Mouse (Mus musculus) embryonic facial prominence, embryonic 14.5 days (tissue): ENCODE results near the gene Slc9b2. TPM values are rescaled to one million over a fixed set of nuclear protein-coding genes. Genes with fewer than 3 reads are reported as not detected.

Experiments
- ATAC-seq: fragments of 200-750 bp; cut with Nextera tagmentation; 2 replicates; pipeline ENCODE4 v1.8.0; 2017; ENCODE audit warnings: low read depth, moderate number of reproducible peaks, moderate TSS enrichment
- DNase-seq: peaks from one replicate; pipeline ENCODE4 v3.0.0-alpha.2; 2015; ENCODE audit warnings: low spot score
- H3K27ac ChIP-seq: fragments of 300-500 bp; sonication (generic); replicated peaks from 2 replicates; pipeline ENCODE4 v1.5.1; 2014; ENCODE audit warnings: low read depth, mild to moderate bottlenecking, low read length, moderate library complexity
- H3K27me3 ChIP-seq: fragments of 300-500 bp; sonication (generic); replicated peaks from 2 replicates; pipeline ENCODE4 v1.6.1; 2014; ENCODE audit warnings: low read length; ENCODE audit not compliant: control insufficient read depth, insufficient read depth
- H3K36me3 ChIP-seq: fragments of 300-500 bp; sonication (generic); 2 replicates; pipeline ENCODE4 v1.6.1; 2014; ENCODE audit warnings: low read length, mixed read lengths; ENCODE audit not compliant: control insufficient read depth, insufficient read depth
- H3K4me1 ChIP-seq: fragments of 300-500 bp; sonication (generic); 2 replicates; pipeline ENCODE4 v1.6.1; 2014; ENCODE audit warnings: antibody characterized with exemption, low read length; ENCODE audit not compliant: control insufficient read depth, insufficient read depth
- H3K4me2 ChIP-seq: fragments of 300-500 bp; sonication (generic); 2 replicates; pipeline ENCODE4 v1.6.1; 2014; ENCODE audit warnings: low read depth, mild to moderate bottlenecking, low read length, moderate library complexity, mixed read lengths
- H3K4me3 ChIP-seq: fragments of 300-500 bp; sonication (generic); 2 replicates; pipeline ENCODE4 v1.5.1; 2014; ENCODE audit warnings: low read depth, mild to moderate bottlenecking, low read length
- H3K9ac ChIP-seq: fragments of 300-500 bp; sonication (generic); 2 replicates; pipeline ENCODE4 v1.6.1; 2014; ENCODE audit warnings: low read depth, mild to moderate bottlenecking, low read length, moderate library complexity, mixed read lengths
- H3K9me3 ChIP-seq: fragments of 300-500 bp; sonication (generic); 2 replicates; pipeline ENCODE4 v1.6.1; 2016; ENCODE audit warnings: low read length; ENCODE audit not compliant: control insufficient read depth
- WGBS: fragments of 180-500 bp; shearing (Covaris S2); extraction: QIAGEN DNeasy Blood & Tissue Kit; methylation state at CpG from one replicate; pipeline ENCODE4 v1.1.7; 2014; 5-methylcytosine and 5-hydroxymethylcytosine counted together
- polyA plus RNA-seq: library from polyadenylated mRNA; unstranded; fragments of >200 nt; fragmentation: Nextera tagmentation; extraction: Ambion mirVana; gene quantifications from 2 replicates; pipeline ENCODE4 v1.2.1, GENCODE M21; 2014

The Slc9b2 gene
- polyA plus RNA-seq, 1 experiment from 2014 or later, result 4.2 TPM

DNA sequence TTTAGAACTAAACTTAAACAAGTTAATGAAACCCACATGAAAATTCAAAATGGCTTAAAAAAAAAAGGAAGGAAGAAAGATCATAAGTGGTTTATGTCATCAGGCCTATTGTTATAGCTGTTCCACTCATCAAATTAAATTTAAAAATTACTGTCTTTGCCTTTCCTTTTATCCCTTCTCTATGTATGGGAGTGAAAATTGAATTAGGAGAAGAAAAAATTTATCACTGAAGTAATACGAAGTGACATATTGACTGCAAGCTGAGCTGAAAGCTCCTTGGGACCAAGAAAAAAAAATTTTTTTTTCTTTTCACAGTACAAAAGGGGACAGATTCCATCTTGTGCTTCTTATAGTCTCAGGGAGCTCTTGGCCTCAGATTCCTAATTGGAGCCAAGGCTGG lies 11.9 kb upstream of the Slc9b2 start:
- no peak for DNase-seq
- Histone ChIP-seq H3K4me1 (no peaks in the 10 kb centered on the region), H3K36me3 (no peaks in the 10 kb centered on the region), H3K9me3 (no peaks in the 10 kb centered on the region), H3K27me3 (no peaks in the 10 kb centered on the region), H3K4me2 (no peak overlapping the region), H3K27ac (no peak overlapping the region), H3K9ac (no peak overlapping the region), H3K4me3 (no peak overlapping the region)
- no peak for ATAC-seq
- WGBS, result 66% methylated on average over 1 of the region's 1 CpGs

DNA sequence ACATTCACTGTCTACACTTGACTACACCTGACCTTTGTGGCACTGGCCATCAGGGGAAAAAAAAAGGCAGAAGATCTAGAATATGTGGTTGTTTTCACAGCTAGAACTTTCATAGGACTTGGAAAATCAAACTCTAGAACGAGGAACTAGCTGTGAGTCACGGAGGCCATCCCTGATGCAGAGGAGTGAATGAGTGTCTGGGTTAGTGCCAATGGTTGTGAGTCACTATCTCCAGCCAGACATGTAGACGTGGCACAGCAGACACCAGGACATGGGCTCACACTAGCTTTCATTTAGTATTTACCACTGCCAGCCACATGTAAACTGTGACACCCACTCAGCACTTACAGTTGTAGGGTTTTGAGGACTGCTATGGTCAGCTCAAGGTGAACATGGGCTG lies 8.9 kb upstream of the Slc9b2 start:
- no peak for ATAC-seq
- H3K4me1 ChIP-seq, result no peaks in the 10 kb centered on the region
- H3K36me3 ChIP-seq, result no peaks in the 10 kb centered on the region
- no peaks in the 10 kb centered on the region for H3K9me3 ChIP-seq
- 84% methylated on average over 3 of the region's 3 CpGs for WGBS
- H3K27me3 ChIP-seq, result no peaks in the 10 kb centered on the region
- H3K9ac ChIP-seq, result no peak overlapping the region
- H3K27ac ChIP-seq, result no peak overlapping the region
- H3K4me3 ChIP-seq, result no peak overlapping the region
- no peak for DNase-seq
- H3K4me2 ChIP-seq, result no peak overlapping the region

DNA sequence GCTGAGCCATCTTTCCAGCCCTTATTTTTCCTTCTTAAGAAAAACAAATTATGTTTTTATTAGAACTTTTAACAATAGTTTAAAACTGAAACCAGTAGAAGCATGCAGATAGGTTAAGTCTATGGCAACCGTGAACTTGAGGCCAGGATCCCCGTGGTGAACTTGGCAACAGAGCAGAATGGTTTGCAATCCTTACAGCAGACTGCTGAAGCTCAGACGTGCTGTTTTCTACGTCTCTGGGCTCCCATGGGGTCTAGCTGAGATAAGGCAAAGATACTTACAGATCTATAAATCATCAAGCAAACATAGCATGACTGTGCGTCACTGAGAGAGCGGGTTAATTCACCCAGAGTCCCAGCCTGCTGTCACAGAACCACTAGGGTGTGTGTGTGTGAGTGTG lies 7.4 kb upstream of the Slc9b2 start:
- no peaks in the 10 kb centered on the region for H3K36me3 ChIP-seq
- DNase-seq, result no peak
- H3K27me3 ChIP-seq, result no peaks in the 10 kb centered on the region
- no peak overlapping the region for H3K4me2 ChIP-seq
- WGBS, result 67% methylated on average over 6 of the region's 6 CpGs
- H3K27ac ChIP-seq, result no peak overlapping the region
- H3K4me1 ChIP-seq, result no peaks in the 10 kb centered on the region
- H3K9ac ChIP-seq, result no peak overlapping the region
- ATAC-seq, result no peak
- H3K4me3 ChIP-seq, result no peak overlapping the region
- H3K9me3 ChIP-seq, result no peaks in the 10 kb centered on the region

DNA sequence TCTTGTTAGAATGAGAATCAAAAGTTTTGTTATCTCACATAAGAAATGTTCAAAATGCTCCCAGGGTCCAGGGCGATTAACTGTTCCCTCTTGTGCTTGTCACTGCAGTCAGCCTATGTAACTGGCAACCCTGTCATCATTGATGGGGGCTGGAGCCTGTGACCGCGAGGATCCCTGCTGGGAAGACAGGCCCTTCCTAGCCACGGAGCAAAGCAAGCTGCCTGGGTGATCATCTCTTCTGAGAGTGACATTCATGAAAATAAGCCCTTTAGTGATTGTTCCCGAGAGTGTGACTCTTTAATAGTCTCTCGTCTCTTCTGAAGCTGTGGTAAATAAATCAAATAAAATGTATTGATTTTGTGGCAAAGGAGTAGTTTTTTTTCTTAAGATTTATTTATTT lies 3.4 kb upstream of the Slc9b2 start:
- Histone ChIP-seq H3K4me3 (no peak overlapping the region), H3K9ac (no peak overlapping the region), H3K36me3 (no peaks in the 10 kb centered on the region), H3K27me3 (peaks cover 4% of the 10 kb centered on the region; the same call in 1 of the 2 replicates), H3K4me1 (peaks cover 8% of the 10 kb centered on the region), H3K27ac (no peak overlapping the region), H3K9me3 (no peaks in the 10 kb centered on the region), H3K4me2 (no peak overlapping the region)
- ATAC-seq (no peak), DNase-seq (no peak)
- 34% methylated on average over 6 of the region's 6 CpGs for WGBS

DNA sequence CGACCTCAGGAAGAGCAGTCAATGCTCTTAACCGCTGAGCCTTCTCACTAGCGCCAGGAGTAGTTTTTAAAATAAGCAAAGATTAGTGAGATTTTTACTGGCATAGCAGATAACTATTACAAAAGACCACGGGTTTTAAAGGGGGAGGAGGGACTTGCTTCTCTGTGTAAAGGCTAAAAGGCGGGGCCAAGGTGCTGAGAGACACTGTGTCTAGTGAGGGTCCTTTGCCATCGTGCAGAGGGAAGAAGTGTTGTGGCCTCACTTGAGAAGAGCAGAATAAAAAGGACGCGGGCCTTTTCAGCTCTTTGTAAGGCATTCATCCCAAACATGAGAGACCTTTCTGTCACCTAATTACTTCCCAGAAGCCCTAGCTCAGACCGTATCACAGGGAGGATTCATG lies 2.9 kb upstream of the Slc9b2 start:
- WGBS, result 26% methylated on average over 9 of the region's 9 CpGs
- no peaks in the 10 kb centered on the region for H3K9me3 ChIP-seq
- DNase-seq, result no peak
- peaks cover 8% of the 10 kb centered on the region for H3K4me1 ChIP-seq
- H3K36me3 ChIP-seq, result no peaks in the 10 kb centered on the region
- H3K4me2 ChIP-seq, result no peak overlapping the region
- no peak for ATAC-seq
- H3K9ac ChIP-seq, result no peak overlapping the region
- H3K27me3 ChIP-seq, result peaks cover 4% of the 10 kb centered on the region; the same call in 1 of the 2 replicates
- no peak overlapping the region for H3K27ac ChIP-seq
- no peak overlapping the region for H3K4me3 ChIP-seq

DNA sequence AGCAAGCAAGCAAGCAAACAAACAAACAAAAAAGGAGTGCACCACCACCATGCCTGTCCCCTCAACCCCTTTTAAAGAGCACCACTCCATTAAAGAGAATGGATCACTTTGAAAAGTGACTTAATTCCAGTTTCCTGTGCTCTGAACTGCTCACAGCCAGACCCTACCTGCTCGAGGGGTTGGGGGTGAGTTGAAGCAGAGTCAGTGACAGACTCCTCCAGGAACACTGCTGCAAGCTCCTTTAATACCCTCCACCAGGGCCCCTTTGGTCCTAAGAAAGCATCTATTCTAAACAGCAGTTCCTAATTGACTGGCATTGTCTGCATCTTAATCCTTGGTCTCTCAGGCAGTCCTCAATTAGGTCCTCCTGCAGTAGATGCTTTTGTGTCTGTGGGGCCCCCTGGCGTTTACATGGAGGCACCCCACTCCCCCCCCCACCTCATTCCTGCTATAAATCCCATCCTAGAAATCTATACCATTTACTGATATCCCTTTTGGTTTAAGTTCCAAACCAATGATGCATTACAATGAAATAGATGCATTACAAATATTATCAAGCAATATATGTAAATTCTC lies 5.5 kb downstream of the Slc9b2 start:
- Histone ChIP-seq H3K9me3 (no peaks in the 10 kb centered on the region), H3K4me1 (no peaks in the 10 kb centered on the region), H3K36me3 (no peaks in the 10 kb centered on the region), H3K27ac (no peak overlapping the region), H3K4me2 (no peak overlapping the region), H3K9ac (no peak overlapping the region), H3K27me3 (no peaks in the 10 kb centered on the region), H3K4me3 (no peak overlapping the region)
- ATAC-seq (no peak), DNase-seq (no peak)
- 26% methylated on average over 2 of the region's 2 CpGs for WGBS

DNA sequence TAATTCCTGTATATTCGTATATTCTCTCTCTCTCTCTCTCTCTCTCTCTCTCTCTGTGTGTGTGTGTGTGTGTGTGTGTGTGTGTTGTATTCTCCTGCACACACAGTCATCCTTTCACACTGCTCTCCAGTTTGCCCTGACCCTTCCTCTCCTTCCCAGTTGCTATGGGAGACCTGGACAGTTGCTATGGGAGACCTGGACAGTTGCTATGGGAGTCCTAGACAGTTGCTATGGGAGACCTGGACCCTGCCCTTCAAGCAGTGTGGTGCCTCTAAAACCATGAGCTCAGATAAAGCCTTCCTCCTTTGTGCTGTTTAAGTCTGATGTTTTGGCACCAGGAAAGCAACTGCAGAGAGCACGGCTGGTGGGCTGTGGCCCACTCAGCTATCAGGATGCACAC lies 6.2 kb downstream of the Slc9b2 start:
- Histone ChIP-seq H3K4me3 (no peak overlapping the region), H3K36me3 (no peaks in the 10 kb centered on the region), H3K4me2 (no peak overlapping the region), H3K9me3 (no peaks in the 10 kb centered on the region), H3K4me1 (no peaks in the 10 kb centered on the region), H3K27me3 (no peaks in the 10 kb centered on the region), H3K9ac (no peak overlapping the region), H3K27ac (no peak overlapping the region)
- 77% methylated on average over 2 of the region's 2 CpGs for WGBS
- no peak for DNase-seq
- ATAC-seq, result no peak

DNA sequence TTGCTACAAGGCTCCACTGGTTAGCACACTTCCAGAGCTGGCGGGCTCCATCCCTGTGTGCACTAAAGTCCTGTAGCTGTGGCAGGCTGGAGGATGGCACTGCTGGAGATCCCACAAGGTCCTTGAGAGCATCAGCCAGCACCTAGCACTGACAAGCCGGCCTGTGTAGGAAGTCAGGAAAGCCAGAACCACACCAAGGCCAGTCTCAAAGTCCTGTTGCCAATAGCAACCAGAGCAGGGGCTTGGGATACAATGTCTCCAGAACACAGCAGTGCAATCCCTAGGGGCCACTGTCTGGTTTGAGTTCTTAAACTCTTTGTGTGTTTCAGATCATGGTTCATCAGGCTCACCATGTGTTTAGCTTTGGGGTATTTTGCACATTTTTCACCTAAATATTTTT lies 7.3 kb downstream of the Slc9b2 start:
- no peak overlapping the region for H3K9ac ChIP-seq
- DNase-seq (peak; percentile 59), ATAC-seq (peak; percentile 47; the same call in 1 of the 2 replicates)
- no peak overlapping the region for H3K4me2 ChIP-seq
- no peak overlapping the region for H3K4me3 ChIP-seq
- no peaks in the 10 kb centered on the region for H3K36me3 ChIP-seq
- H3K4me1 ChIP-seq, result no peaks in the 10 kb centered on the region
- no peaks in the 10 kb centered on the region for H3K27me3 ChIP-seq
- no peaks in the 10 kb centered on the region for H3K9me3 ChIP-seq
- WGBS, result 29% methylated on average over 2 of the region's 2 CpGs
- H3K27ac ChIP-seq, result no peak overlapping the region

DNA sequence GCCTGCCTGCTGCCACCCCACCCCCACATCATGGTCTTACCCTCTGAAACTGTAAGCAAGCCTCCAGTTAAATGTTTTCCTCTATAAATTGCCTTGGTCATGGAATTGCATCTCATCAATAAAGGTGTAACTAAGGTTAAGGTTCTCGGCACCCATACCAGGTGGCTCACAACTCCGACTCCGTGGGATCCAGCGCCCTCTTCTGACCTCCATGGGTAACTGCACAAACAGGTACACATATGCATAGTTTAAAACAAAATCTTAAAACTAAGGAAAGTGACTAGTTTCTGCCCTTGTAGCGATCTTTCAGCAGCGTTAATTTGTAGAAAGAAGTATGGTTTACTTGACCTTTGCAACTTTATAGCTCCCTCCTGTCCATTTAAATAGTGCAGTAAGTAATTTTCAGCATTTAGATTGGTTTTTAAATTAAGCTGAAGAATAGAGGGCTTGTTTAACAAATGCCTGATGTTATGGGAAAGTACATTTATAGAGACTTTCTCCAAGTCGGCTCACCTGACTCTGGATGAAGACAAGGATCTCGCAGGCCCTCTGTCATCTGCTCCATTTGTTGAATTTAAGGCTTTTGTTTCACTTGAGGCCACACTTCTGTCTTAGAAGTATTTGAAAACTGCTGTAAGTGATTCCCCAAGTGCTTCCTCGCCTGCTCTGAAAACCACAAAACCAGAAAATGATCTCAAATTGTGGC lies 8.4 kb downstream of the Slc9b2 start:
- Histone ChIP-seq H3K36me3 (no peaks in the 10 kb centered on the region), H3K9me3 (no peaks in the 10 kb centered on the region), H3K4me1 (no peaks in the 10 kb centered on the region), H3K27ac (no peak overlapping the region), H3K4me3 (no peak overlapping the region), H3K9ac (no peak overlapping the region), H3K27me3 (no peaks in the 10 kb centered on the region), H3K4me2 (no peak overlapping the region)
- DNase-seq (peak; percentile 64), ATAC-seq (no peak)
- WGBS, result 79% methylated on average over 9 of the region's 9 CpGs
